Mouse (Mus musculus) lung, adult 2 months (tissue): ENCODE measurements at regions not wholly inside any gene's neighbourhood (a gene's known extent, or its start where the extent isn't known, plus 50 kb on each side); places are given as distances from the start of the nearest gene placed in this dataset.

Experiments used
- DNase-seq: peaks from one replicate; pipeline ENCODE4 v3.0.0; 2022
- H3K4me1 ChIP-seq: fragments of 200-500 bp; 2 replicates; pipeline ENCODE4 v1.6.1; 2011; ENCODE audit warnings: low read length; ENCODE audit not compliant: control insufficient read depth, insufficient read depth
- H3K4me3 ChIP-seq: fragments of 200-500 bp; replicated peaks from 2 replicates; pipeline ENCODE3; 2011; ENCODE audit warnings: low read depth, mild to moderate bottlenecking, control low read depth, low read length; ENCODE audit errors: extremely low read depth
- CTCF ChIP-seq: fragments of 200-500 bp; IDR thresholded peaks from 2 replicates; pipeline ENCODE4 v1.5.1; 2011; ENCODE audit warnings: mild to moderate bottlenecking, low read length, control low read depth; ENCODE audit not compliant: insufficient read depth
- POLR2A ChIP-seq: fragments of 200-500 bp; IDR thresholded peaks from 2 replicates; pipeline ENCODE4 v1.6.1; 2011; ENCODE audit warnings: low read depth, mild to moderate bottlenecking, control low read depth, low read length, borderline replicate concordance; ENCODE audit errors: extremely low read depth
- WGBS: fragments of 180-500 bp; shearing (Covaris S2); methylation state at CpG from one replicate; pipeline ENCODE4 v1.1.7; 2018; 5-methylcytosine and 5-hydroxymethylcytosine counted together

DNA sequence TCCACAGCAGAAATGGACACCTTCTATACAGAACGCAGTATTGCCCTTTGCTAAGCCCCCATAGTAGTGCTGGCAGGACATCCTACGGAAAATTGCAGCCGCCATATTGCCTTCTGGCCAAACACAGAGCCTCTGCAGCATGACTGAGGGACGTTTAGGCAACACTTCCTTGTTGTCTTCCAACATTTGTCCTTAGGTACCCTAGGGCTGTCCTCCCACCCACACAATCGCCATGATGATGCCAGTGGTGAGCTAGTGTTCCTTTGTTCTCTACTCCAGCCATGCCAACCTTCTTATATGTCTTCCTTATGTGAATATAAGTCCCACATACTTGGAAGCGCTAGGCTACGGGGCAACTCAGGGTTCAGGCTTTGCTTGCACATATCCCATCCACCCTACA is 375.0 kb upstream of the Pik3r1 start:
- TF ChIP-seq CTCF = no peak
- TF ChIP-seq POLR2A = no peak
- H3K4me1 ChIP-seq = peaks cover 4% of the 10 kb centered on the region; the same call in 1 of the 2 replicates
- WGBS = 89% methylated on average over 7 of the region's 7 CpGs
- no peak overlapping the region for H3K4me3 ChIP-seq
- no peak for DNase-seq

DNA sequence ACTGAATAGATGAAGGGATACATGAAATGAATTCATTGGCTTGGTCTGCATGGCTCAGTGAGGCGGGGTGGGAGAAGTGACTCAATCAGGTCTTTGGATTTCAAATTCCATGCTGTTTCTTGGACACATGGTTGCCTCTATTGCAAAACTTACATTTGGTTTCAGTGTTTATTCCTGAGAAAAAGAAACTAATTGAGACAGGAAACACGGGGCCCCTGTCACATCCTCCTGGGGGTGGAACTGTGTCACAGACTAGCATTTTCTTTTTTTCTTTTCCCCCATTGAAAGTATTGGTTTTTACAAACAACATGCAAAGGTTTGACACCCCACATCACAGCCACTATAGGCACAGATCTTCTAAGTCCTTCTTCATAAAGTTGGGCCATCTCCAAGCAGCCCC is 375.8 kb upstream of the Pik3r1 start:
- no peak for TF ChIP-seq CTCF
- no peak for TF ChIP-seq POLR2A
- Histone ChIP-seq H3K4me1 (peaks cover 4% of the 10 kb centered on the region; the same call in 1 of the 2 replicates), H3K4me3 (no peak overlapping the region)
- DNase-seq = no peak
- WGBS = 45% methylated on average over 2 of the region's 2 CpGs

DNA sequence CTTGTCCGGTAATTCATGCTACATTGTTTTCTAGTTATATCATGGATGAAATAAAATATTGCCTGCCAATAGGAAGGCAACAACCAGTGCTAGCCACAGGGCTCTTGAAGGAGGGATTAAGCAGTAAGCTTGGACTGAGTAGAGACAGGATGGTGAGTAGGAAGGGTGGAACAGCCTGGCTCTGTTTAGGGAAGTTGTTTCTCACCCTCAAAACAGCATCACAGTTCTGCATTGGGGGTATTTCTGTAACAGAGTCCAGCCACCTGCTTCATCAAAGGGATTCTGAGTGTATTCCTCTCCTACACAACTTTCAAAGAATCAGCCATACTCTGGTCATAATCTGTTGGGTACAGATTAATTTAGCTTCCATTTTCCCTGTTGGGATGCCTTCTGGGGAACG is 380.0 kb upstream of the Pik3r1 start:
- DNase-seq = no peak
- Histone ChIP-seq H3K4me3 (no peak overlapping the region), H3K4me1 (peaks cover 4% of the 10 kb centered on the region; the same call in 1 of the 2 replicates)
- 85% methylated on average over 2 of the region's 2 CpGs for WGBS
- no peak for TF ChIP-seq CTCF

DNA sequence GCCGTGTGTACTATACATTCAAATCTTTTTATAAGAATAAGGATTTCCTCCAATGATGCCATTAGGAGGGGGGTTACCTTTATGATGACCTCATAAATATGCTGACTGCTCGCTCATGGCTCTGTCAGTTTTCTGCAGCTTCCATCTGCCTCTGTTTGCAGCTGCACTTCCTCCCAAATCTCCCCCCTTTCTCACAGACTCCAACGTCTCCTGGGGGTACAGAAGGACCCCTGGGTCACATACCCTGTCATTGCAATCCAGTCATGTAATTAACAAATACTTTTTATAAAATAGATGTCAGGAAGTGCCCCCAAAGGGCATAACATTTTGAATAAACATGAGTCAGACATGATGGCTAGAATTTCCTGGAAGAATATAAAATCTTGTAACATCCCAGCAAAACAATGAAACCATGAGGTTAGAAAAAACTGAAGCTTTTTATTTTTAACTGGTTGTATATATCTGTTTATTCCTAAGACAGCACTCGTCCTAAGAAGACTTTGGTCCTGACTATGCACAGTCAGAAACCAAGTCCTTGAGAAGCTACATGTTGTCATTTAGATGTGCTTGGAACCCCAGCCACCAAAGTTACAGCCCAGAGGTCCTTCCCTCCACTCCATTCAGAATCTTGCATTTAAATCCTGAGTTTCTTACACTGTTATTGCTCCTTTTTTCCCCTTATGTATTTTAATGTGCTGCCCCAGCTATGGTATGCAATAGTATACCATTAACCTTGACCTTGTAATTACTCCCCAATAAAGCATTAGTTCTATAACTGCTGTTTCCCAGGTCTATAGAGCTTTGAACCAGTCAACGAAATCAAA is 386.0 kb upstream of the Pik3r1 start:
- DNase-seq = no peak
- H3K4me1 ChIP-seq = no peaks in the 10 kb centered on the region
- WGBS = 42% methylated on average over 5 of the region's 5 CpGs
- TF ChIP-seq CTCF (no peak), POLR2A (no peak)
- no peak overlapping the region for H3K4me3 ChIP-seq

DNA sequence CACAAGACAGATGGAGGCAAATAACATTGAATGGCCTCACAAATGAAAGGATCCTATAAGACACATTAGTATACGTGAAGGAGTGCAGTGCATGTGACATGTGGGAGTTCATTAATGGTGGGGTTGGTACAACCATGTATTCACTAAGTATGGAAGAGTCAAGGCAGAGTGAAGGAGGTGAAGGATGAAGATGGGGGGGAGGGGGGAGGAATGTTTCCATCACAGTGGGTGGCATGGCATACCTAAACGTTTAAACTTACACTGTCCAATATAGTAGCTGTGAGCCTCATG is 386.5 kb upstream of the Pik3r1 start:
- TF ChIP-seq CTCF (no peak), POLR2A (no peak)
- H3K4me1 ChIP-seq = no peaks in the 10 kb centered on the region
- no peak for DNase-seq
- no peak overlapping the region for H3K4me3 ChIP-seq
- WGBS = 53% methylated on average over 2 of the region's 2 CpGs

DNA sequence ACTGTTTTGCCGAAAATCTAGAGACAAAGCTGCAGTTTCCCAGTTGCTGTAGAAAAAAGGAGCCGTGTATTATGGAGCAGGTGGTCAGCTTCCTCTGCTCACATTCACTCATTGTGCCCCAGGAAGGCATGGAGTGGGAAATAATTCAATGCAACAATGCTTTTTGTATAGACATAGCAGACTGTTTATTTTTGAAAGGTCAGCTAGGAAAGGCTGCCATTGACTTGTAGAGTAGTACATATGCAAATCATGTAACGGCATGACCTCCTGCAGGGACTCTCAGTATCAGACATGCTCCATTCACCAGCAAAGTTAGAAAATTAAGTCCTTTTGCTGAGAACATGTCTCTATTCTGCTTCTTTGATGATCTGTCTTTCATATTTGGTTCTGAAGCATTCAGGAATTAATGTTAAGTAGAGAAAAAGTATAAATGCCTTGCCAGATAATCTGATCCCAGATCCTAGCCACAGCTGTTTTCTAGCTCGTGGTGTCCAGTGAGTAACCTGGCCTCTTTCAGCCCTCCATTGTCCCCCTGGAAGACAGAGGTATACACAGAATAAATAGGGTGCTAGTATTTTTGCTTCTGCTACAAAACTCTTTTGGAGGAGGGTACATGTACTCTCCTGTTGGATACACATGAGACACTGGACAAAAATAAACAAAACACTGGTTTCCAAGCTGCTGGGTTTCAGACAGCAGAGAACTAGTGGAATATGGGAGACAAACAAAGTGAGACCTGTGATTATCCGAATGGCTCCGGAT is 389.5 kb upstream of the Pik3r1 start:
- no peak overlapping the region for H3K4me3 ChIP-seq
- WGBS = 64% methylated on average over 6 of the region's 6 CpGs
- no peak for DNase-seq
- TF ChIP-seq POLR2A (no peak), CTCF (no peak)
- no peaks in the 10 kb centered on the region for H3K4me1 ChIP-seq

DNA sequence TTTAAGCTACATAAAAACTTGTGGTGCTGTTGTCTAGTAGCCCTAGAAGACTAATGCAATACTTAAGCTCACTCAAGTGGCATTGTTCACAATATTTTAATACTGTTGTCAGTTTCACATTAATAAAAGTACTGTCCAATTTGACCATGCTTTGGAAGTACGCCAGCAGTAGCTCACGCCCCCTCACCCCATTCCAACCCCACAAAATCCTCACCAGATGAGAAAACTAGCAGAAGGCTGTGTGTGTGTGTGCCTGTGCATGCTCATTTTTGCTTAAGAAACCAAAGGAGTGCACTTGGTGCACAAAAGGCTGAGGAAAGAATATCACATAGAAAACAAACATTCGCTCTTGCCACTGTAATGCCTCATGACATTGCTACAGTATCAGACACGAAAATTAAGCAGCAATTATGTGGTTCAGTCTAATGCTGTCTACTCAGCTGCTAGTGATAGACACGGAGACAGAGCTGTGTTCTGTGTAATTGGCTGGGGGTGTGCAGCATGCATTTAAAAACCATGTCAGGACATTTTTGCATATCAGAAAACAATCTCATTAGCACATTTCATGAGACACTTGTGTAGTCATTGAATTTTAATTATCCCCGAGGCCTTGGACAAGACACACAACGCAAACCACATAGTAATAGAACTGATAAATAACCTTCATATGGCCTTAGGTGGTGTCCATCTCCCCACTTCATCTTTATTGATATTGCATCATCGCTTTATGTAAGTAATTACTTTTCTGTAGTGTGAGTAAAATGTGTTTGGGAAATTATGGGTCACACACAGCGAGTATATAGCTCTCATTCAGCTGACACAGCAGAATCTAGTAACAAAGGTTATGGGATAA is 405.6 kb upstream of the Pik3r1 start:
- H3K4me3 ChIP-seq = no peak overlapping the region
- H3K4me1 ChIP-seq = no peaks in the 10 kb centered on the region
- DNase-seq = no peak
- WGBS = 87% methylated on average over 9 of the region's 9 CpGs
- TF ChIP-seq CTCF (no peak), POLR2A (no peak)

DNA sequence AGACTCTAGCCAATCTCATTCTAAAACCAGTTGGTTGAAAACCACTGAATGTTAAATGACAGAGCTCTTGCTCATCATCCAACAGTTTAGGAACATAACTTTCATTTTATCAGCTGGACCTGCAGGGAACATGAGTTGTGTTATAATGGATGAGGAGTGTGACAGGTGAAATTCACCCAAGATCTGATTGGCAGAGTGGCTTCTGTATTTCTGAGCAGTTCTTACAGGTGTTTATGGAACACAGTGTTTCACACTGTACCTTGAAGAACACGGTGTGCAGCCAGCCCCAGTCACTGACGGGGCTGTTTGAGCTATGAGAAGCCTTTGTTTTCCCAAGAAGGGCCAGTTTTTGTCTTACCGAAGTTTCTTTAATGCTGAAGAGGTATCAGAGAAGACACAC is 406.4 kb upstream of the Pik3r1 start:
- H3K4me1 ChIP-seq = no peaks in the 10 kb centered on the region
- WGBS = 67% methylated on average over 3 of the region's 3 CpGs
- no peak overlapping the region for H3K4me3 ChIP-seq
- no peak for DNase-seq
- TF ChIP-seq POLR2A = no peak
- TF ChIP-seq CTCF = no peak

DNA sequence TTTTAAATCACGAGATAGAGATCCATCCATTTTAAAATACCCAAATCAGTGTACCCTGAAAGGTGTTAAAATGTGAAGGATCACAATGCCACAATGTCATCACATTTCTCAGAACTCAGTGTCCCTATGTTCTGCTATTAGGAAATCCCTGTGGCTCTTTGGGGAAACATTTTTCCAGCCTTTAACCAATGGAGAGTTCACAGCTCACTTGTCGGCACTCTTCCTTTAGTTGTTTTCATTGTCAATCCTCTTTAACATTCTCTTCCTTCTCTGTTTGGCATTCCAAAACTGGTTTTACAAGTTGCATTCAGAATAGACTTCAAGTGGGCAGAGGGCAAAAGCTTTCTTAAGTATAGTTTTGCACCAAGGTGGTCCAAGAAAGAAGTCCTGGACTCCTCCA is 406.9 kb upstream of the Pik3r1 start:
- TF ChIP-seq POLR2A = no peak
- no peak for TF ChIP-seq CTCF
- no peak for DNase-seq
- Histone ChIP-seq H3K4me1 (no peaks in the 10 kb centered on the region), H3K4me3 (no peak overlapping the region)
- 73% methylated on average over 2 of the region's 2 CpGs for WGBS
